Mouse (Mus musculus): ENCODE data around the gene R3hdm4.

GRCm38 (mm10) chr10:79865189-79865601 lies 55.8 kb downstream of the R3hdm4 start:
- TF ChIP-seq CTCF (IDR thresholded peaks at IDR 0.05; ENCODE audit: borderline replicate concordance, extremely low read depth, insufficient read depth, insufficient read length) (no peak), POLR2A (IDR thresholded peaks at IDR 0.05; ENCODE audit: borderline replicate concordance, extremely low read depth, insufficient read depth, insufficient read length, poor library complexity, severe bottlenecking) (no peak)
